Mouse (Mus musculus) heart, postnatal 25 days (tissue): Measurements from ENCODE around the gene Tox2. TPM values are rescaled to one million over a fixed set of nuclear protein-coding genes. Genes with fewer than 3 reads are reported as not detected.

Source experiments
- DNase-seq: peaks from one replicate; pipeline ENCODE4 v3.0.0; 2022; ENCODE audit warnings: low spot score
- intact Hi-C: fragments of 180-260 bp; cut with DNase I; formaldehyde crosslinking; loops from one replicate; pipeline ENCODE4 v1.15.1; 2025
- total RNA-seq, 2 experiments: library from RNA; stranded (reverse); gene quantifications; 2 replicates each; pipeline ENCODE4 v1.2.3; 2021

The Tox2 gene
- 1 to 10 TPM; 1.3 to 2.0 TPM for total RNA-seq

GRCm38 (mm10) chr2:163202884-163203634 lies at the start of gene Tox2:
Gene Tox2, plus strand, starts transcription at chr2:163203125.
- intact Hi-C loops, result loop anchor here (5.0 kb wide), 1 partner anchor 84 kb away; no protein-coding TSS in a partner anchor
- DNase-seq, result peak; percentile 42

- no peak for DNase-seq
- intact Hi-C loops, result no loop called here
Measured at GRCm38 (mm10) chr2:163154673-163155072, 48.3 kb upstream of the Tox2 start.

GRCm38 (mm10) chr2:163158979-163159378 lies 43.9 kb upstream of the Tox2 start:
- intact Hi-C loops, result no loop called here
- no peak for DNase-seq

GRCm38 (mm10) chr2:163164461-163164990 lies 38.4 kb upstream of the Tox2 start:
- DNase-seq, result no peak
- intact Hi-C loops, result no loop called here

- no peak for DNase-seq
- intact Hi-C loops, result no loop called here
Measured at GRCm38 (mm10) chr2:163166067-163166805, 36.7 kb upstream of the Tox2 start.

- intact Hi-C loops, result no loop called here
- no peak for DNase-seq
Measured at GRCm38 (mm10) chr2:163171891-163172290, 31.0 kb upstream of the Tox2 start.

GRCm38 (mm10) chr2:163174066-163174465 lies 28.9 kb upstream of the Tox2 start:
- intact Hi-C loops, result no loop called here

GRCm38 (mm10) chr2:163175831-163176230 lies 27.1 kb upstream of the Tox2 start:
- no peak for DNase-seq
- intact Hi-C loops, result no loop called here

More at GRCm38 (mm10) chr2:163174066-163174465, 28.9 kb upstream of the Tox2 start:
- DNase-seq, result no peak

- peak; percentile 13 for DNase-seq
Measured at GRCm38 (mm10) chr2:163176502-163176901, 26.4 kb upstream of the Tox2 start.

GRCm38 (mm10) chr2:163187552-163187951 lies 15.4 kb upstream of the Tox2 start:
- intact Hi-C loops, result no loop called here
- DNase-seq, result no peak

More at GRCm38 (mm10) chr2:163176502-163176901, 26.4 kb upstream of the Tox2 start:
- intact Hi-C loops, result no loop called here

- no peak for DNase-seq
Measured at GRCm38 (mm10) chr2:163189596-163189995, 13.3 kb upstream of the Tox2 start.

GRCm38 (mm10) chr2:163190004-163190441 lies 12.9 kb upstream of the Tox2 start:
- intact Hi-C loops, result no loop called here
- no peak for DNase-seq

More at GRCm38 (mm10) chr2:163189596-163189995, 13.3 kb upstream of the Tox2 start:
- intact Hi-C loops, result no loop called here

GRCm38 (mm10) chr2:163192485-163192884 lies 10.4 kb upstream of the Tox2 start:
- DNase-seq, result no peak
- intact Hi-C loops, result no loop called here

GRCm38 (mm10) chr2:163194015-163194414 lies 8.9 kb upstream of the Tox2 start:
- no peak for DNase-seq
- intact Hi-C loops, result no loop called here

GRCm38 (mm10) chr2:163194543-163194942 lies 8.4 kb upstream of the Tox2 start:
- no peak for DNase-seq
- intact Hi-C loops, result no loop called here

- intact Hi-C loops, result no loop called here
- no peak for DNase-seq
Measured at GRCm38 (mm10) chr2:163195106-163195833, 7.7 kb upstream of the Tox2 start.

- intact Hi-C loops, result no loop called here
- no peak for DNase-seq
Measured at GRCm38 (mm10) chr2:163195834-163196145, 7.1 kb upstream of the Tox2 start.

GRCm38 (mm10) chr2:163201897-163202296 lies 1.0 kb upstream of the Tox2 start:
- DNase-seq, result no peak

GRCm38 (mm10) chr2:163202553-163202883 lies 407 bp upstream of the Tox2 start:
- no peak for DNase-seq
- intact Hi-C loops, result loop anchor here (5.0 kb wide), 1 partner anchor 85 kb away; no protein-coding TSS in a partner anchor

More at GRCm38 (mm10) chr2:163201897-163202296, 1.0 kb upstream of the Tox2 start:
- intact Hi-C loops, result loop anchor here (5.0 kb wide), 1 partner anchor 85 kb away; no protein-coding TSS in a partner anchor
